Mouse (Mus musculus): ENCODE data around the gene Cilp. TPM values are rescaled to one million over a fixed set of nuclear protein-coding genes. Genes with fewer than 3 reads are reported as not detected.
A peak's percentile ranks its signal among the peaks of the same experiment; 100 is the strongest.
"Not testable (repeated sequence)": the region's sequence is repeated elsewhere in the genome, so short reads cannot be mapped to it uniquely, and the experiment has no call there.

The Cilp gene
- total RNA-seq, 1 experiment from 2014 or later, result 5.6 TPM

GRCm38 (mm10) chr9:65248377-65248690, 16.6 kb upstream of the Cilp start:
- DNase-seq, result no peak

GRCm38 (mm10) chr9:65252026-65252425, 13.0 kb upstream of the Cilp start:
- peak; percentile 74 for DNase-seq

GRCm38 (mm10) chr9:65255906-65256600, 8.9 kb upstream of the Cilp start:
- peak; percentile 49 for DNase-seq

GRCm38 (mm10) chr9:65257218-65257910, 7.6 kb upstream of the Cilp start:
- no peak for DNase-seq

- DNase-seq, result no peak
These were observed 5.6 kb upstream of the Cilp start for GRCm38 (mm10) chr9:65259366-65259765.

GRCm38 (mm10) chr9:65261591-65262230, 3.3 kb upstream of the Cilp start:
- peak; percentile 42 for DNase-seq

- no peak for DNase-seq
These were observed 2.3 kb upstream of the Cilp start for GRCm38 (mm10) chr9:65262641-65263120.

- DNase-seq, result peak; percentile 37
These were observed 2.9 kb downstream of the Cilp start for GRCm38 (mm10) chr9:65267742-65268515.

DNA sequence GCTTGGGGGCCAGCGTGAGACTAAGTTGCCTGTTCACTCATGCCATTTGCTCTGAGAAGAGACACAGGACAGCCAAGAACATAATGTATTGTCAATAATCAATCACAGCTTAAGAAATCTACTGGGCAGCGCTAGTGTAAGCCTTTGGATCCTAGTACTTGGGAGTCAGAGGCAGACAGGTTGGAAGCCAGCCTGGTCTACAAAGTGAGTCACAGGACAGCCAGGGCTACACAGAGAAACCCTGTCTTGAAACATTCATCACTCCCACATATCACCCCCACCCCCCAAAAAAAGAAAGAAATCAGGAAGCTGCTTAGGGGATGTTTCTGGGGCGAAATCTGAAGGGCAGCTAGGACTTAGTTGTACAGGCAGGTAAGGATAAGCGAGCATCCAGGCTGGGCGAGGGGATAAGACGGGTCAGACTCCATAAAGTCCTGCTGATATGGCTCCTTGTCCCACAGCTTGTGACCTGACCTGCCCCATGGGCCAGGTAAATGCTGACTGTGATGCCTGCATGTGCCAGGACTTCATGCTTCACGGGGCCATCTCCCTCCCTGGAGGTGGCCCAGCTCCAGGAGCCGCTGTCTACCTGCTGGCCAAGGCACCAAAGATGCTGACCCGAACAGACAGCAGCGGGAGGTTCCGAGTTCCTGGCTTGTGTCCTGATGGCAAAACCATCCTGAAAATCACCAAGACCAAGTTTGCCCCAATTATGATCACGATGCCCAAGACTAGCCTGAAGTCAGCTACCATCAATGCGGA, 8.2 kb downstream of the Cilp start:
- DNase-seq, result no peak

DNA sequence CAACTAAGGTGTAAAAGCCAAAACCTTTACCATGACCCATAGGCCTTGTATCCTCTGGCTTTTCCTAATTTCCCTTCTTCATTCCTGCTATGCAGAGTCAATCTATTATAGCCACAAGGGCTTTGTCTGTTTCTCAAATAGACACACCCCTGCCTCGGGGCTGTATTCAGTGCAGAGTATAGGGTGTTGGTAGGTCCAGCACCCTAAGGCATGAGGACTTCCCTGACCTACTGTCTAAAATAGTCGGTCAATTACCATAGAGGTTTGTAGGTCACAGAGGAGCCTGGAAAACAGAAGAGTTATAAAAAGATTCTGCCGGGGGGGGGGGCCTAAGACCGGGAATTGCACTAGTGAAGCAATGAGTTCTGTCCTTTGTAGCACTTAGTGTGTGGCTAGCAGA, 8.9 kb downstream of the Cilp start:
- DNase-seq, result no peak

GRCm38 (mm10) chr9:65274851-65275250, 9.9 kb downstream of the Cilp start:
- DNase-seq, result not testable (repeated sequence)

DNA sequence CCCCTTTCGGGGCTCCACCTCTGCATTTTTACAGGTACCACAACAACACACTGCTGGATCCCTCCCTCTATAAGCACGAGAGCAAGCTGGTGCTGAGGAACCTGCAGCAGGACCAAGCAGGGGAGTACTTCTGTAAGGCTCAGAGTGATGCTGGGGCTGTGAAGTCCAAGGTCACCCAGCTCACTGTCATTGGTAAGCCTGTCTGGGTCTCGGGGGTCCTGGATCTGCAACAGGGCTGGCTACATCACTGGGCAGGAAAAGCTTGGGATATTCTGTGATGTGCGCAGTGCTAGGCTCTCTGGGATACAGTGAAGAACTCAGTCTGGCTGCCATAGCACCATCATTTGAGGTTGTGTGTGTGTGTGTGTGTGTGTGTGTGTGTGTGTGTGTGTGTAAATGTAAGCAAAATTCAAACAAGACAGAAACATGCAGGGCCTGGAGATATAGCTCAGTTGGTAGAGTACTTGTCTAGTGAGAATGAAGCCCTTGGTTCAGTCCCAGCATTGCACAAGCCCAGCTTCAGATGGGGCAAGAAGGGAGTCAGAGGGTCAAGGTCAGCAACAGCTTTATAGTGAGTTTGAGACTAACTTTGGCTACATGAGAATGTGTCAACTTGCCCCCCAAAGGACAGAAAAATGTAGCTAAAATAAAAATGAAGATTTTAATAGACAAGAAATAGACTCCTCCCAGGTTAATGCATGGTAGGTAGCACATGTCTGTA, 11.0 kb downstream of the Cilp start:
- peak; percentile 47 for DNase-seq

DNA sequence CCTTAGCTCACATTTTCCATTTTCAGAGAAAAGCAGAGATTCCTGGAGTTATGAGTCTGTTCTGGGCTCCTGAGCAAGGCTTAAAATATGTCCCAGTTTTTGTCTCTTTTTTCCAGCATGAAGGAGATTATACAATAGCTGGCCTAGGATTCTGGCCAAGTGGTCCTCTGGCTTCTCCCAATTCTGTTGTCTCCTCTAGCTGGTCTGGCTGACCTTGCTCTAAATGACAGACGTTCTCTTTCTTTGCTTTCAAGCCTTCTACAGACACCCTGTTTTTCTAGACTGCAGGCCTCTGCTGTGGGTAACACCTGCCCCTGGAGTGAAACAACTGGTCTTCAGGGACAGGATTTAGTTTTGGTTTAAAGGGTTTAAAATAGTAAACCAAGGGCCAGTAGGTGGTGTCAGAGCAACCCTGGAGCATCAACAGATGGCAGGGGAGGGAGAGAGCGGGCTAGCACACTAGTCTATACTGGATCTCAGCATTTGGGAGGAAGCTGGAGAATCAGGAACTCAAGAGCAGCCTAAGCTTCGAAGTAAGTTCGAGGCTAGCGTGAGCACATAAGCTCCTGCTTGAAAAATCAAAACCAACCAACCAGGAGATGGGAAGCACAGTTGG, 16.7 kb downstream of the Cilp start:
- peak; percentile 33 for DNase-seq

DNA sequence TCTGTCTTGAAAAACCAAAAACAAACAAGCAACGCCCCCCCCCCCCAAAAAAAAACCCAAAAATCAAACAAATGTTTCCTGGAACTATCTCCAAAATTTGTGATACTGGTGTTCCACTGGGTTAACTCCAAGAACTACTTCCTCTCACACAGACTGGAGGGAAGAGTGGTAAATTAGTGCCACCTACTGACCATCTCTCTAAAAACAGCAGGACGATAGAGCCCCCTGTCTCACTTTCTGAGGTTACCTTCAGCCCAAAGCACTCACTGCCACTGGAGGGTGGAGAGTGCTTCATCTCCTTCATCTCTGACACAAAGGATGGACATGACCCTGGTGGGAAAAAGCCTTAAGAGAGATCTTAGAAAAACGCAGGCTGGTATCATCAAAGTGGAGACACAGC, 18.3 kb downstream of the Cilp start:
- DNase-seq, result peak; percentile 54

DNA sequence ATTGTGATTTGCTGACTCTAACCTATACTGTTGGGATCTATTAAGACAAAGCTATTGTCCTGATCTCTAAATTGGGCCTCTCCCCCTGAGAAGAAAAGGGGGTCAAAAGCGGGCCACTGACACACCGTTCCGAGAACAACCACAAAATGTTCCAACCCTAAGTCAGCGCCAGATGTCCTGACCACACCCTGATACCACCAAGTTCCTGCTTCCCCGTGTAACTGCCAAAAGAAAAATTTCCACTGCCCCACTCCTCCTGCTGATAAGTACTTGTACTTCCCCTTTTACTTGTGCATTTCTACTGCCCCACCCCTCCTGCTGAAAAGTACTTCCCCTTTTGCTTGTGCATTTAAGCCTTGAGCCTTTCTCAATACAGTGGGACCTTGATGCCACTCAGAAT, 23.3 kb downstream of the Cilp start:
- DNase-seq, result not testable (repeated sequence)

DNA sequence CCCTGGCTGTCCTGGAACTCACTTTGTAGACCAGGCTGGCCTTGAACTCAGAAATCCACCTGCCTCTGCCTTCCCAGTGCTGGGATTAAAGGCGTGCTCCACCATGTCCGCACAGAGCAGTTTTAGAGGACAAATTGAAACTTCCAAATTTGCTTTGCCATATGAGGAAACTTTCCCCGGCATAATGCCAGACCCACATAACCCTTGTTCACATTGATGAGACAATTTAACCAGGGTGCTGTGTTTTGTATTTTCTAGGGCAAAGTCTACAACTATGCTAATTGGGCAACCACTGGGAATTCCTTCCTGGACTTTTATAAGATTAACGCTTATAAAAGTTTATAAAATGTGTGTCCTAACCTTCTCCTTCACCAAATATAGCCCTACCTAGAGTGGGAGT, 25.0 kb downstream of the Cilp start:
- DNase-seq, result peak; percentile 62

GRCm38 (mm10) chr9:65292421-65292820, 27.4 kb downstream of the Cilp start:
- DNase-seq, result no peak

DNA sequence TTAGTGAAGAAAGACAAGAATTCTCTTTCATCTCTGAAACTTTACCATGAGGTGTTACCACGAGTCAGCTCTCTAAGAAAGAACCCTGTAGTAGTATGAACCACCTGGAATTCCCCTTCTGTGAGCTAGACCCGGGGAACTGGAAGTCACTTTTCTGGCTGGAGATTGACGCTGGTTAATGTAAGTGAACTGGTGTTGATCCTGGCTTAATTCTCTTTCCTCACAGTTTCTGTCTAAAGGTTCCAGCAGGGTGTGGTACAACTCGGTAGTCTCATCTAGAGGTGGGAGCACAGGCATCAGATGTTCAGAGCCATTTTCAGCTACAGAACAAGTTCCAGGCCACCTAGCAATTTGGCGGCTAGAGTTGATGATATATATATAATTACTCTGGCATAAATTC, 28.1 kb downstream of the Cilp start:
- no peak for DNase-seq

- DNase-seq, result no peak
These were observed 28.6 kb downstream of the Cilp start for GRCm38 (mm10) chr9:65293580-65293972.

DNA sequence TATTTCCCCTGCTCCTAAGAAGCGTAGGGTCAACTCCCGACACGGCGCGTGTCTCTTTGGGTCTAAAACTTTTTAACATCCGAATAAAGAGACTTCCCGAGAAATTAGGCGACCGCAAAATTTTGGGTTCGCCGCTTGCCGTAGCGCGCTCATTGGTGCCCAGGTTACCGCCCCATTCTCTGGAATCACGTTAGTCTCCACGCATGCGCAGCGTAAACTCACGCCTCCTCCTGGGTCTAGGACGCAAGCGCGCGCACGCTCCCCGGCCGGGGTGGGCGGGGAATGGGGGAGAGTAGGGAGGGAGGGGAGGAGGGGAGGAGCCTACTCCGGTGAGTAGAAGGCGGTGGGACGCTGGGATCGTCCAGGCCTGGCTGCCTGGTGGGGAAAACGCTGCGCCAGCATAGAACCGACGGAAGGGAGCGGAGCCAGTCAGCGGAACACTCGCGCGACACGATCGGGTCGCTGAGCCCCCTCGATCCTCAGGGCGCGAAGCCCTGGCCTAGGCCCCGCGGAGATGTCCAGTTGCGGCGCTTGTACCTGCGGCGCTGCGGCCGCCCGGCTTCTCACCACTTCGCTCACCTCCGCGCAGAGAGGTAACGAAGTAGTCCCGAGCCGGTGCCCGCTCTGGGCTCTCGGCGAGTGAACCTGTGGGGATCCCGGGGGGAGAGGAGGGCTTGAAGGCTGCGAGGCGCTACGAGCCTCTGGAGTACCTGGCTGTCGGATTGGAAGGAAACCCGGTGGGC, 29.2 kb downstream of the Cilp start, which contains the start of gene Clpx:
TSS of gene Clpx (plus strand) at position 288 of the 743 bp plus-strand sequence.
- DNase-seq, result peak; percentile 99

Measured in adrenal gland, postnatal 14 days (tissue).